Mouse (Mus musculus) liver, adult 2 months (tissue): ENCODE results near the gene Fam120a. TPM values are rescaled to one million over a fixed set of nuclear protein-coding genes. Genes with fewer than 3 reads are reported as not detected.
A peak's percentile ranks its signal among the peaks of the same experiment; 100 is the strongest.

Experiments
- DNase-seq: peaks from one replicate; pipeline ENCODE4 v3.0.0-alpha.2; 2011; ENCODE audit warnings: low read depth, low spot score; ENCODE audit errors: extremely low read depth
- H3K27ac ChIP-seq: fragments of 200-500 bp; replicated peaks from 2 replicates; pipeline ENCODE4 v1.5.1; 2012; ENCODE audit warnings: low read depth, mild to moderate bottlenecking, control low read depth, inconsistent platforms, low read length; ENCODE audit not compliant: insufficient read depth
- H3K27me3 ChIP-seq: fragments of 200-500 bp; 2 replicates; pipeline ENCODE4 v1.6.1; 2012; ENCODE audit warnings: mild to moderate bottlenecking, moderate library complexity, low read length, inconsistent platforms; ENCODE audit not compliant: control insufficient read depth, insufficient read depth
- H3K36me3 ChIP-seq: fragments of 200-500 bp; 2 replicates; pipeline ENCODE4 v1.6.1; 2012; ENCODE audit warnings: low read length, inconsistent platforms; ENCODE audit not compliant: control insufficient read depth, insufficient read depth
- H3K4me1 ChIP-seq: fragments of 200-500 bp; 2 replicates; pipeline ENCODE4 v1.6.1; 2011; ENCODE audit warnings: low read length; ENCODE audit not compliant: control insufficient read depth, insufficient read depth
- H3K4me3 ChIP-seq: fragments of 200-500 bp; 2 replicates; pipeline ENCODE4 v1.5.1; 2011; ENCODE audit warnings: low read depth, mild to moderate bottlenecking, control low read depth, low read length, moderate library complexity; ENCODE audit not compliant: insufficient read depth
- H3K79me2 ChIP-seq: fragments of 200-500 bp; 2 replicates; pipeline ENCODE4 v1.6.1; 2012; ENCODE audit warnings: inconsistent platforms, mild to moderate bottlenecking, low read length, moderate library complexity; ENCODE audit not compliant: control insufficient read depth, insufficient read depth
- H3K9ac ChIP-seq: fragments of 200-500 bp; 2 replicates; pipeline ENCODE4 v1.6.1; 2012; ENCODE audit warnings: low read depth, mild to moderate bottlenecking, control low read depth, inconsistent platforms, low read length
- CTCF ChIP-seq: fragments of 200-500 bp; IDR thresholded peaks from 2 replicates; pipeline ENCODE4 v1.5.1; 2011; ENCODE audit warnings: low read depth, low read length, control low read depth
- POLR2A ChIP-seq: fragments of 200-500 bp; IDR thresholded peaks from 2 replicates; pipeline ENCODE4 v1.6.1; 2011; ENCODE audit warnings: low read length, control low read depth; ENCODE audit not compliant: insufficient read depth; ENCODE audit errors: extremely low read depth
- WGBS: fragments of 180-500 bp; shearing (Covaris S2); methylation state at CpG from one replicate; pipeline ENCODE4 v1.1.7; 2018; 5-methylcytosine and 5-hydroxymethylcytosine counted together
- polyA plus RNA-seq: library from polyadenylated mRNA; depleted of rRNA; stranded (reverse); fragments of >200 nt; gene quantifications from 2 replicates; pipeline ENCODE4 v1.2.3, GENCODE M21; 2012
- total RNA-seq: library from RNA; depleted of rRNA; stranded (reverse); fragments of >200 nt; gene quantifications from 2 replicates; pipeline ENCODE4 v1.2.3, GENCODE M21; 2014

Fam120a gene
- total and polyA plus RNA-seq, 2 experiments, result 40.1 to 45.1 TPM

DNA sequence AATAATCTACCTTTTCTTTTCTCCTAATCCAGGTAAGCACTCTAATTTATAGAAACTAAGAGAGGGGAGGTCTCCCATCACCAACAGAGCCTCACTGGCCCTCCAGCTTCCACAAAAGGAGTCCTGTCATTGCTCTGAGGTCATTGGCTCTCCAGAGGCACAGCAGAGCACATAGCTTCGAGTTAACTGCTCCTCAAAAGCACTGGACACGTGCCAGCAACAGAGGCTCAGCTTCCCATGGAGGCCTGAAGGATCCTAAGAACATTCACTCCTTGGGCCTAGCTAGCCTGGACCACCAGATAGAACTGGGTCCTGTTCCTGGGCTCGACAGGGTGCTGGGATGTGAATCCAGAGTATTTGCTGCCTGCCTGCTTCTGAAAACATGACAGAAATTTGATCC, 118.7 kb downstream of the Fam120a start:
- H3K4me1 ChIP-seq, result peaks cover 4% of the 10 kb centered on the region
- no peaks in the 10 kb centered on the region for H3K27me3 ChIP-seq
- no peaks in the 10 kb centered on the region for H3K36me3 ChIP-seq
- H3K27ac ChIP-seq, result no peak overlapping the region
- DNase-seq, result no peak
- 43% methylated on average over 3 of the region's 3 CpGs for WGBS
- peaks cover 56% of the 10 kb centered on the region for H3K79me2 ChIP-seq
- H3K9ac ChIP-seq, result no peak overlapping the region
- no peak for TF ChIP-seq POLR2A
- no peak for TF ChIP-seq CTCF
- no peak overlapping the region for H3K4me3 ChIP-seq

DNA sequence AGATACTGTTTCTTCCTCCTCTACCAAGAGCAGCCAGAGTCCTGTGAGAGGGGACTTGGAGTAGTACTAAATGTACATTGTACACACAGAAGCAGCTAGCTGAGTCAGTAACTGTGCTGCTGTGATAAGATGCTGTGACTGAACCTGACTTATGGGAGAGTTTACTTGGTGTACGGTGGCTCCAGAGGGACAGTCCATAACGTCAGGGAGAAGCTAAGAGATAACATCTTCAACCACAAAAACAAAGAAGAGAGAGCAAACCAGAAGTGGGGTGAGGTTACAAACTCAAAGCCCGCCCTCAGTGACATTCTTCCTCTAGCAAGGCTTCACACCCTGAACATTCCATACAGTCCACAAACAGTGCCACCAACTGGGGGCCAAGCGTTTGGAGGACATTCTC, 122.5 kb downstream of the Fam120a start:
- peaks cover 64% of the 10 kb centered on the region; the same call in 1 of the 2 replicates for H3K79me2 ChIP-seq
- H3K4me3 ChIP-seq, result no peak overlapping the region
- no peak for TF ChIP-seq POLR2A
- no peak for TF ChIP-seq CTCF
- H3K27ac ChIP-seq, result no peak overlapping the region
- peaks cover 7% of the 10 kb centered on the region for H3K4me1 ChIP-seq
- WGBS, result 48% methylated on average over 4 of the region's 4 CpGs
- no peak for DNase-seq
- no peaks in the 10 kb centered on the region for H3K36me3 ChIP-seq
- H3K9ac ChIP-seq, result no peak overlapping the region
- no peaks in the 10 kb centered on the region for H3K27me3 ChIP-seq

DNA sequence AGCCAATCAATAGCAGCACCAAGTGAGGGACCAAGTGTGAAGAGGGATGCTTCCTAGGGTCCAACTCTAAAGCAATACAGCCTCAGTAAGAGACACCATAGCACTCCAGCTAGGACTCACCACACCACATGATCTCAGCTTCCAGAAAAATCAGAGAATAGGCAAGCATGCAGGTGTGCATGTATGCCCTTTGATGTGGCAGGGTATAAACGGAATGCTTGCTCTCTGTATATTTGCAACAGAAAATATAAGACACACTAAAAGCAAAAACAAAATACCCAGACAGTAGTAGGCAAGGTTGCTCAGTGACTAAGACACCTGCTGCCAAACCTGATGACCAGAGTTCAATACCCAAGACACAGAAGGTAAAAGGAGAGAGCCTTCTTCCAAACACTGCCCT, 124.3 kb downstream of the Fam120a start:
- DNase-seq, result no peak
- H3K4me1 ChIP-seq, result peaks cover 7% of the 10 kb centered on the region
- no peak overlapping the region for H3K9ac ChIP-seq
- TF ChIP-seq POLR2A (no peak), CTCF (no peak)
- H3K36me3 ChIP-seq, result no peaks in the 10 kb centered on the region
- no peaks in the 10 kb centered on the region for H3K27me3 ChIP-seq
- H3K79me2 ChIP-seq, result peaks cover 51% of the 10 kb centered on the region; the same call in 1 of the 2 replicates
- H3K4me3 ChIP-seq, result no peak overlapping the region
- WGBS, result 83% methylated on average over 1 of the region's 1 CpGs
- no peak overlapping the region for H3K27ac ChIP-seq

DNA sequence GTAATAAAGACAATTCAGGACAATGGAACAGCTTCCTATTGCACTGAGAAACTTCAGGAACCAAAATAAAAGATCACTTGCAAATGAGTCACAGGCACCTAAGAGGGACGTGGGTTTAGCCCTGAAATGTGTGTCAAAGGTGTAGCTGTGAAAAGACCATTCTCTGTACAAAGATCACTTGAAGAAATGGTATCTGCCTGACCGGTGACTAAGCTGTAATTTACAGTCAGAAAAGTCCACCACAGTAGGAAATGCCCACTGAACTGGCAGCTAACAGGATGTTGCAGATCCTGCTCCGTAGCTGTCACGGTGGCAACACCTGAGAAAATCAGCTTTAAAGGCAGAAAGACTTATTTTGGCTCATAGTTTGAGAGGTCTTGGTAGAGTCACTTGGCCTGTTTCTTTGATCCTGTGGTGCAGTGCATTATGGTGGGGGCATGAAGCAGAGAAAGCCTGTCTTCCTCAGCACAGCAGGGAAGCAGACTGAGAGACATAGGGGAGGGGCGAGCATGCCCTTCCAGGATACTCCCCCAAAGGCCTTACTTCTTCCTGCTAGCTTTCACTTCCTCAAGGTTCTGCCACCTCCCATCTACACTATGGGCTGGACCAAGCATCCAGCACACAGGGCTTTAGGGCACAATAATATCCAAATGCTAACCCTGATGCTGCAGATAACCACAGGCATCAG, 125.8 kb downstream of the Fam120a start:
- peaks cover 7% of the 10 kb centered on the region for H3K4me1 ChIP-seq
- H3K4me3 ChIP-seq, result no peak overlapping the region
- no peak overlapping the region for H3K27ac ChIP-seq
- no peak overlapping the region for H3K9ac ChIP-seq
- peak; percentile 39 for DNase-seq
- TF ChIP-seq POLR2A, result no peak
- no peak for TF ChIP-seq CTCF
- H3K27me3 ChIP-seq, result no peaks in the 10 kb centered on the region
- 55% methylated on average over 5 of the region's 5 CpGs for WGBS
- H3K36me3 ChIP-seq, result no peaks in the 10 kb centered on the region
- peaks cover 43% of the 10 kb centered on the region; the same call in 1 of the 2 replicates for H3K79me2 ChIP-seq

DNA sequence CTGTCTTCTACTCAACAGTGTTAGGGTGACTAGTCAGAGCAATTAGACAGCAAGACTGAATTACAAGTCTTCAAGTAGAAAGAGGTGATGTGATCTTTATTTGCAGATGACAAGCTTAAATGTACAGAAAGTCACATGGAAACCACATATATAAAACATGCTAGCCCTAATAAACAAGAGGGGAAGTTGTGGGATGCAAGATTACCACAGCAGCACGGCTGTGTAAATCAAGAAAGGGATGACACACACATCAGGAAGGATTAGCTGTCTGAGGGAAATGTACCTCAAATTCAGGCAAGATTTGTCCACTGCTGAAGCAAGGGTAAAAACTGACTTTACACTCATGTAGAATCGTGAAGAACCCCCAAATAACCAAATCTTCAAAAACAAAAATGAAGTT, 129.5 kb downstream of the Fam120a start:
- 82% methylated on average over 2 of the region's 2 CpGs for WGBS
- H3K27me3 ChIP-seq, result no peaks in the 10 kb centered on the region
- H3K4me3 ChIP-seq, result no peak overlapping the region
- H3K4me1 ChIP-seq, result peaks cover 7% of the 10 kb centered on the region
- peaks cover 37% of the 10 kb centered on the region; the same call in 1 of the 2 replicates for H3K79me2 ChIP-seq
- H3K27ac ChIP-seq, result no peak overlapping the region
- TF ChIP-seq CTCF, result no peak
- no peak for TF ChIP-seq POLR2A
- H3K36me3 ChIP-seq, result no peaks in the 10 kb centered on the region
- no peak for DNase-seq
- no peak overlapping the region for H3K9ac ChIP-seq

DNA sequence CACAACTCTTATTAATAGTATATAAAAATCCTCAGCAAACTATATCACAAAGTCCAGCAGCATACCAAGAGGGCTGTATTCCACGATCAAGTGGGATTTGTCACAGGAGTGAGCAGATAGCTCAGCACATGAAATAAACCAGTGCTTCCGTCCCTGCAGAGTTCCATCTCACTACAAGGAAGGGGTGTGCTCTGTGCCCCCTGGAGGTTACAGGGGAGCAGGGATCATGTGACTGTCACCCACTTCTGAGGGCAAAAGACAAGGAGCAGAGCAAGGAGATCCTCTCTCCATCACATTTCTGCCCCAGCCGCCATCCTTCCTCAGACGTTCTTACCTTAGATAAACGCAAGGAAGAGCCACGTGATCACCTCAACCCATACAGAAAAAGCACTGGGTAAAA, 130.3 kb downstream of the Fam120a start:
- no peak for DNase-seq
- Histone ChIP-seq H3K27ac (no peak overlapping the region), H3K9ac (no peak overlapping the region), H3K4me1 (peaks cover 6% of the 10 kb centered on the region), H3K79me2 (peaks cover 32% of the 10 kb centered on the region; the same call in 1 of the 2 replicates), H3K36me3 (no peaks in the 10 kb centered on the region), H3K27me3 (no peaks in the 10 kb centered on the region), H3K4me3 (no peak overlapping the region)
- TF ChIP-seq CTCF (no peak), POLR2A (no peak)
- WGBS, result 88% methylated on average over 6 of the region's 6 CpGs
